ENCODE assay signal across 12 mouse cellular contexts in genomic region chr12:32943347-32943746, GRCm38 (mm10). TPM values are rescaled to one million over a fixed set of nuclear protein-coding genes. Genes with fewer than 3 reads are reported as not detected.
DNase-seq lines count a peak whose midpoint lies in the region; ATAC-seq and TF ChIP-seq lines count a peak whose summit lies in the region.
"Had no signal": no experiment of that assay in that cellular context is flagged by ENCODE, and none has a peak within 500 bp of the region (broad histone marks: within the 10 kb centered on the region; RNA-seq: fewer than 3 reads in every experiment).

No protein-coding gene starts in this region.

- intact Hi-C loops in left cerebral cortex, postnatal 25 days (cut with DNase I), result no loop called here

- no peaks in the 10 kb centered on the region for H3K36me3 ChIP-seq in heart, postnatal 0 days (replicated peaks; ENCODE audit: control insufficient read depth, insufficient read depth, low read length)
- H3K36me3 ChIP-seq: midbrain, embryonic 13.5 days had no signal

- ATAC-seq in heart, postnatal 0 days (ENCODE audit: insufficient read depth, low read depth), result peak; percentile 80
- ATAC-seq: forebrain, embryonic 16.5 days; midbrain, embryonic 13.5 days had no signal

- H3K9ac ChIP-seq in heart, postnatal 0 days (replicated peaks; ENCODE audit: low read depth, low read length), result no peak overlapping the region
- H3K9ac ChIP-seq: midbrain, embryonic 13.5 days had no signal

- 54% methylated on average over 4 of the region's 4 CpGs for WGBS in heart, postnatal 0 days

- H3K4me3 ChIP-seq in heart, postnatal 0 days (ENCODE audit: low read depth, low read length), result no peak overlapping the region
- H3K4me3 ChIP-seq: midbrain, embryonic 13.5 days had no signal

- no peak for TF ChIP-seq CTCF in heart, postnatal 0 days (IDR thresholded peaks at IDR 0.05; ENCODE audit: low read depth)

- H3K27ac ChIP-seq in heart, postnatal 0 days (ENCODE audit: low read depth), result peak overlapping the region; percentile 58
- H3K27ac ChIP-seq: midbrain, embryonic 13.5 days had no signal

- H3K27me3 ChIP-seq in heart, postnatal 0 days (ENCODE audit: control insufficient read depth, insufficient read depth, low read length), result no peaks in the 10 kb centered on the region
- H3K27me3 ChIP-seq: midbrain, embryonic 13.5 days had no signal

- peak; percentile 22 to 66 for DNase-seq in adrenal gland, adult (ENCODE audit: inconsistent age in 2 of 2, low spot score in 1 of 2)
- no peak for DNase-seq in adrenal gland, adult 2 months
- peak; percentile 63 for DNase-seq in Muller cell, postnatal 12 days (ENCODE audit: inconsistent ontology term)
- DNase-seq in heart, postnatal 0 days (ENCODE audit: low spot score), result peak; percentile 59
- DNase-seq in kidney, postnatal 25 days, result peak; percentile 79 to 84
- DNase-seq in left cerebral cortex, adult 18-20 months (ENCODE audit: low spot score in 2 of 2), result no peak
- no peak for DNase-seq in left cerebral cortex, postnatal 25 days (ENCODE audit: low spot score in 2 of 2)
- no peak for DNase-seq in spleen, postnatal 10 days (ENCODE audit: low spot score in 2 of 2)
- DNase-seq: cerebellum, adult 11 months; spleen, adult 18-20 months had no signal

- H3K4me2 ChIP-seq in heart, postnatal 0 days (ENCODE audit: low read depth, low read length), result no peak overlapping the region
- H3K4me2 ChIP-seq: midbrain, embryonic 13.5 days had no signal

- peak; percentile 85 for TF ChIP-seq EP300 in heart, postnatal 0 days (IDR thresholded peaks at IDR 0.05; ENCODE audit: low read depth)

- H3K9me3 ChIP-seq in heart, postnatal 0 days (replicated peaks; ENCODE audit: control insufficient read depth, low read length), result no peaks in the 10 kb centered on the region
- H3K9me3 ChIP-seq: midbrain, embryonic 13.5 days had no signal

- no peaks in the 10 kb centered on the region for H3K4me1 ChIP-seq in heart, postnatal 0 days (ENCODE audit: control insufficient read depth, insufficient read depth)

RNA-seq across cellular contexts. Expression of gene Sypl, which starts 10.3 kb away (rescaled TPM):
- total RNA-seq in adrenal gland, adult 2 months (2021), result 100 to 1,000 TPM; 109 to 117 TPM
- polyA plus RNA-seq in adrenal gland, adult 2 months (2012; rRNA removed), result 27.4 and 41.4 TPM in 2 replicates
- total RNA-seq in heart, postnatal 0 days (2014; rRNA removed; ENCODE audit: low replicate concordance), result 25.2 and 45.0 TPM in 2 replicates
- 91.1 and 96.3 TPM in 2 replicates for polyA plus RNA-seq in heart, postnatal 0 days (2015; fragmentation: Nextera tagmentation; extraction: Ambion mirVana)
- total RNA-seq in left cerebral cortex, adult 18-20 months (2021), result 10 to 100 TPM; 37.0 to 37.7 TPM
- total RNA-seq in left cerebral cortex, postnatal 25 days (2021), result 10 to 100 TPM; 36.3 to 40.6 TPM

Comparison
In these comparisons a context has a peak if more than half of its experiments do, and no peak if none do; other contexts are left out.
1. DNase-seq: peak in adrenal gland, adult (2 of 2), Muller cell, postnatal 12 days (single experiment), heart, postnatal 0 days (single experiment) and kidney, postnatal 25 days (2 of 2); none in adrenal gland, adult 2 months (single experiment), left cerebral cortex, adult 18-20 months (0 of 2), left cerebral cortex, postnatal 25 days (0 of 2) and spleen, postnatal 10 days (0 of 2).